Mouse (Mus musculus) lung, postnatal 0 days (tissue): ENCODE data around the gene Sphk1.

ENCODE experiments used
- CTCF ChIP-seq: IDR thresholded peaks from 2 replicates; pipeline ENCODE4 v1.5.1; 2016; ENCODE audit warnings: antibody characterized with exemption, mild to moderate bottlenecking
- EP300 ChIP-seq: IDR thresholded peaks from 2 replicates; pipeline ENCODE4 v1.6.1; 2016; ENCODE audit warnings: antibody characterized with exemption, mild to moderate bottlenecking, control low read depth

- TF ChIP-seq EP300 (no peak), CTCF (peak; percentile 59)
Measured at GRCm38 (mm10) chr11:116488693-116489375, 41.9 kb upstream of the Sphk1 start.
